34 mouse cellular contexts compared by ENCODE assay signal in genomic region chr2:127573322-127573721, GRCm38 (mm10). TPM values are rescaled to one million over a fixed set of nuclear protein-coding genes. Genes with fewer than 3 reads are reported as not detected.
DNase-seq lines count a peak whose midpoint lies in the region; ATAC-seq and TF ChIP-seq lines count a peak whose summit lies in the region.
"Had no signal": no experiment of that assay in that cellular context is flagged by ENCODE, and none has a peak within 500 bp of the region (broad histone marks: within the 10 kb centered on the region; RNA-seq: fewer than 3 reads in every experiment).

No protein-coding gene starts in this region.

- no peak overlapping the region for H3K4me3 ChIP-seq in myocyte
- H3K4me3 ChIP-seq: embryonic facial prominence, embryonic 10.5 days; embryonic facial prominence, embryonic 13.5 days; erythroblast, embryonic 14.5 days; forebrain, embryonic 15.5 days; heart, adult 2 months; heart, embryonic 12.5 days; heart, embryonic 15.5 days had no signal

- POLR2A ChIA-PET in Patski (lab: Charles Lee) = no interaction called here

- H3K27me3 ChIP-seq in Patski (peaks cover 24% of the 10 kb centered on the region), myocyte (ENCODE audit: control insufficient read depth, insufficient read depth, insufficient read length) (no peaks in the 10 kb centered on the region)
- H3K27me3 ChIP-seq: embryonic facial prominence, embryonic 13.5 days; forebrain, embryonic 15.5 days; heart, embryonic 12.5 days; heart, embryonic 15.5 days had no signal

- no peaks in the 10 kb centered on the region for H3K36me3 ChIP-seq in myocyte (ENCODE audit: control insufficient read depth, insufficient read depth)

- no peaks in the 10 kb centered on the region for H3K79me2 ChIP-seq in myocyte (ENCODE audit: control insufficient read depth, insufficient read depth)

- DNase-seq in heart, adult 11 months = peak; percentile 1
- DNase-seq in heart, adult 8-10 months (ENCODE audit: low spot score) = no peak
- peak; percentile 43 for DNase-seq in MN1 (ENCODE audit: low spot score)
- peak; percentile 10 for DNase-seq in Patski (ENCODE audit: low read depth, low spot score)
- DNase-seq in left cerebral cortex, postnatal 10 days (ENCODE audit: extremely low spot score in 1 of 2, low spot score in 2 of 2) = no peak
- DNase-seq in spleen, postnatal 36 days (ENCODE audit: low spot score in 2 of 2) = no peak
- no peak for DNase-seq in layer of hippocampus, adult 11-12 months (ENCODE audit: low spot score)
- DNase-seq: adrenal gland, adult 8-10 months; adrenal gland, postnatal 25 days; cerebellum, adult 11-12 months; cerebellum, adult 8-10 months; cerebellum, postnatal 10 days; cerebellum, postnatal 36 days; embryo, embryonic 11 days; gastrocnemius, postnatal 25 days; heart, adult 2 months; heart, postnatal 10 days; heart, postnatal 36 days had no signal

- TF ChIP-seq POLR2A in myocyte (IDR thresholded peaks at IDR 0.05; ENCODE audit: insufficient read length, low read depth) = no peak

- no peak overlapping the region for H3ac ChIP-seq in myocyte (ENCODE audit: control insufficient read depth, insufficient read length)

- in situ Hi-C loops in Patski (cut with MboI; ENCODE audit: low pct_unique_long_range_greater_than_20kb) = loop anchor here (25.0 kb wide), 1 partner anchor 211 kb away; the partner anchor contains the start of gene Adra2b

- intact Hi-C loops in left cerebral cortex, postnatal 10 days (cut with DNase I) = no loop called here

- no peak for TF ChIP-seq CTCF in Patski (IDR thresholded peaks at IDR 0.05)

- peak overlapping the region; percentile 12 for H3K4me2 ChIP-seq in myocyte (ENCODE audit: low read depth)
- H3K4me2 ChIP-seq: embryonic facial prominence, embryonic 13.5 days; forebrain, embryonic 15.5 days; heart, embryonic 12.5 days; heart, embryonic 15.5 days; hindbrain, embryonic 14.5 days had no signal

- CTCF ChIA-PET in Patski (lab: Charles Lee) = interaction anchor here (2.3 kb wide), 1 partner anchor 14 kb away, joined by 8 read pairs; no protein-coding TSS in a partner anchor

- ATAC-seq in Patski = no peak
- ATAC-seq: activated CD4-positive, CD25-positive, alpha-beta regulatory T cell, adult 4 months; CD4-positive, CD25-positive, alpha-beta regulatory T cell, adult 4 months; forebrain, embryonic 15.5 days; hindbrain, postnatal 0 days; inflammation-experienced regulatory T-cells, adult 6 months; intestine, postnatal 0 days had no signal

TF ChIP-seq in myocyte, 11 proteins besides CTCF, POLR2A, EP300 and RAD21:
- no peak for TF ChIP-seq USF1 (IDR thresholded peaks at IDR 0.05; ENCODE audit: low read depth)
- peak in 1 of 3 experiments; percentile 3 for TF ChIP-seq MYOD1 (IDR thresholded peaks at IDR 0.05; ENCODE audit: control insufficient read depth in 1 of 3, insufficient read length in 2 of 3, low read depth in 2 of 3)
- peak in 1 of 3 experiments; percentile 64 for TF ChIP-seq MYOG (IDR thresholded peaks at IDR 0.05; ENCODE audit: control insufficient read depth in 1 of 3, insufficient read depth in 1 of 3, insufficient read length in 2 of 3, low read depth in 2 of 3)

RNA-seq across cellular contexts. Expression of gene Zfp661, which starts 13.6 kb away (rescaled TPM):
- 1 to 10 TPM; 1.1 to 1.9 (median 1.6) TPM for total RNA-seq in heart, adult 8-10 months (2022)
- polyA plus RNA-seq in Patski (2021) (3.8 TPM), myocyte (2012; fragmentation: generic; extraction: Trizol) (1.4 TPM)
- total RNA-seq in left cerebral cortex, postnatal 10 days (2021) = 1 to 10 TPM; 8.0 to 9.3 TPM
- polyA plus RNA-seq: erythroblast, embryonic 14.5 days had no signal

RNA-seq across cellular contexts. Expression of gene Mrps5, which starts 13.7 kb away (rescaled TPM):
- 10 to 100 TPM; 82.2 to 90.5 (median 86.5) TPM for total RNA-seq in heart, adult 8-10 months (2022)
- polyA plus RNA-seq in Patski (2021) (87.4 TPM), myocyte (2012; fragmentation: generic; extraction: Trizol) (72.0 TPM)
- total RNA-seq in left cerebral cortex, postnatal 10 days (2021) = 10 to 100 TPM; 90.7 to 100.0 TPM

RNA-seq across cellular contexts. Expression of gene Prom2, which starts 32.1 kb away (rescaled TPM):
- total RNA-seq in heart, adult 8-10 months (2022) = under 1 TPM; 0.12 to 0.88 (median 0.25) TPM
- polyA plus RNA-seq in Patski (2021) (not detected), myocyte (2012; fragmentation: generic; extraction: Trizol) (not detected)
- under 1 TPM in 1 of 2 experiments, not detected in 1; 0.11 TPM for total RNA-seq in left cerebral cortex, postnatal 10 days (2021)
- total RNA-seq: gastrocnemius, adult 8-10 months; gastrocnemius, postnatal 25 days; heart, adult 2 months; MEL had no signal
- polyA plus RNA-seq: activated CD4-positive, CD25-positive, alpha-beta regulatory T cell, adult 4 months; C2C12; CD4-positive, CD25-positive, alpha-beta regulatory T cell, adult 4 months; erythroblast, embryonic 14.5 days; forebrain, embryonic 15.5 days had no signal

RNA-seq across cellular contexts. Expression of gene Kcnip3, which starts 51.4 kb away (rescaled TPM):
- total RNA-seq in heart, adult 8-10 months (2022) = 1 to 10 TPM in 3 of 4 experiments, under 1 TPM in 1; 0.86 to 1.3 (median 1.2) TPM
- polyA plus RNA-seq in Patski (2021) (4.3 TPM), myocyte (2012; fragmentation: generic; extraction: Trizol) (0.28 TPM)
- total RNA-seq in left cerebral cortex, postnatal 10 days (2021) = 10 to 100 TPM; 61.7 to 67.9 TPM
- total RNA-seq: MEL had no signal
- polyA plus RNA-seq: CD4-positive, CD25-positive, alpha-beta regulatory T cell, adult 4 months had no signal

Comparison
In these comparisons a context has a peak if more than half of its experiments do, and no peak if none do; other contexts are left out.
1. DNase-seq: peak in heart, adult 11 months (single experiment), MN1 (single experiment) and Patski (single experiment); none in heart, adult 8-10 months (single experiment), left cerebral cortex, postnatal 10 days (0 of 2), spleen, postnatal 36 days (0 of 2) and layer of hippocampus, adult 11-12 months (single experiment).